Mouse (Mus musculus) left cerebral cortex, adult 9 months (tissue): ENCODE data around the gene Olfr952.

Experiments
- DNase-seq, 2 experiments: peaks; one replicate each; pipeline ENCODE4 v3.0.0; 2022; ENCODE audit warnings: low spot score in 2 of 2

Gene Olfr952

DNA sequence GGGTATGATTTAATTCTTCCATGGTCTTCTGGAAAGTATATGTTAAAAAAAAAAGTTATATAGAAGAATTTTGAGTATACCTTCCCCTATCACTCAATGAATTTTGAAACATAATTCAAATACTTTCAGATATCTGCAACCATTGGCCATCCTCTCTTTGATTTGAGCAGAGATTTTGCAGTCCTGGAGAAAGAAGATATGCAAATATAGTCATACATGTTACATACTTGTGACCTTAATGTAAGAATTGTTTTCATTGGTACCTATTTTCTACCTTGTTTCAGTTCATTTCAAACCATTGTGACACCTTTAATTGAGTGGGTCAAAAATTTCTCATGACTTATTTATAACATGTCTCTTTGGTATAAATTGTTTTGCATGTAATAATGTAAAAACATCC is at the start of gene Olfr952:
Olfr952 (minus strand) TSS at position 101 of the 400 bp plus-strand sequence.
- DNase-seq: no peak

- DNase-seq: no peak
Measured at GRCm38 (mm10) chr9:39471844-39472243, 44.9 kb upstream of the Olfr952 start, which contains the start of gene Olfr955. Gene Olfr955 (minus strand): TSS chr9:39471944.

DNA sequence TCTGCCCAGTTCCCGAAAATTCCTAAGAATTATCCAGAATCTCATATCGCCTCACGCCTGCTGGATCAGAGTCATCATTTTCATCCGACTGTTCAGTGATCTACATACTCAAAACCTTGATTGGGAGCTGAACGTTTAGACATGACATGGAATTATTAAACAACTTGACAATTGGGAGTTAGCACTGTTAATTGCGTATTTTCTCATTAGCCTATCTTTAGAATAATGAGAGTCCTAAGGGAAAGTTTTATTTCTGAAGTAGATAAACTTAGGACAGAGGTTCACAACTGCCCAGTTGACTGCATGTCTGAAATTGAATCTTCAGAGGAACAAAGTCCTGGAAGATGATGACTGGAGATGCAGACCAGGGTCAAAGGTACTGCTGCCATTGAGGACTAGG is 29.5 kb upstream of the Olfr952 start, which contains the start of gene Olfr954:
Olfr954 (plus strand) TSS at position 301 of the 400 bp plus-strand sequence.
- no peak for DNase-seq

DNA sequence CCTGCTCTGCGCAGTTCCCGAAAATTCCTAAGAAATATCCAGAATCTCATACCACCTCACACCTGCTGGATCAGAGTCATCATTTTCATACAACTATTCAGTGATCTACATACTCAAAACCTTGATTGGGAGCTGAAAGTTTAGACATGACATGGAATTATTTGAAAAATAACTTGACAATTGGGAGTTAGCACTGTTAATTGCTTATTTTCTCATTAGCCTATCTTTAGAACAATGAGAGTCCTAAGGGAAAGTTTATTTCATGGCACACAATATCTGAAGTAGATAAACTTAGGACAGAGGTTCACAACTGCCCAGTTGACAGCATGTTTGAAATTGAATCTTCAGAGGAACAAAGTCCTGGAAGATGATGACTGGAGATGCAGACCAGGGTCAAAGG is 39.8 kb downstream of the Olfr952 start, which contains the start of gene Olfr951:
Olfr951 (plus strand) TSS at position 301 of the 400 bp plus-strand sequence.
- no peak for DNase-seq
